Mouse (Mus musculus) midbrain, embryonic 14.5 days (tissue): ENCODE results near the gene Znhit3. TPM values are rescaled to one million over a fixed set of nuclear protein-coding genes. Genes with fewer than 3 reads are reported as not detected.

Experiments used
- ATAC-seq: fragments of 200-750 bp; cut with Nextera tagmentation; 2 replicates; pipeline ENCODE4 v1.8.0; 2017; ENCODE audit warnings: moderate number of reproducible peaks, moderate library complexity; ENCODE audit not compliant: low FRiP score, low TSS enrichment
- DNase-seq: peaks from one replicate; pipeline ENCODE4 v3.0.0-alpha.2; 2015
- H3K27ac ChIP-seq: fragments of 300-500 bp; sonication (generic); replicated peaks from 2 replicates; pipeline ENCODE4 v1.5.1; 2014; ENCODE audit warnings: mild to moderate bottlenecking, low read depth, low read length, moderate library complexity
- H3K27me3 ChIP-seq: fragments of 300-500 bp; sonication (generic); 2 replicates; pipeline ENCODE4 v1.6.1; 2014; ENCODE audit warnings: low read length, control low read depth, mixed read lengths; ENCODE audit not compliant: control insufficient read depth, insufficient read depth
- H3K36me3 ChIP-seq: fragments of 300-500 bp; sonication (generic); 2 replicates; pipeline ENCODE4 v1.6.1; 2014; ENCODE audit warnings: low read length, control low read depth; ENCODE audit not compliant: control insufficient read depth, insufficient read depth
- H3K4me1 ChIP-seq: fragments of 300-500 bp; sonication (generic); 2 replicates; pipeline ENCODE4 v1.6.1; 2014; ENCODE audit warnings: mild to moderate bottlenecking, antibody characterized with exemption, low read length, control low read depth; ENCODE audit not compliant: control insufficient read depth, insufficient read depth
- H3K4me2 ChIP-seq: fragments of 300-500 bp; sonication (generic); 2 replicates; pipeline ENCODE4 v1.6.1; 2014; ENCODE audit warnings: mild to moderate bottlenecking, low read length, moderate library complexity
- H3K4me3 ChIP-seq: fragments of 300-500 bp; sonication (generic); replicated peaks from 2 replicates; pipeline ENCODE4 v1.5.1; 2014; ENCODE audit warnings: low read depth, low read length
- H3K9ac ChIP-seq: fragments of 300-500 bp; sonication (generic); replicated peaks from 2 replicates; pipeline ENCODE4 v1.6.1; 2014; ENCODE audit warnings: mild to moderate bottlenecking, low read length, moderate library complexity
- H3K9me3 ChIP-seq: fragments of 300-500 bp; sonication (generic); 2 replicates; pipeline ENCODE4 v1.6.1; 2016; ENCODE audit warnings: low read length, control low read depth, mixed read lengths; ENCODE audit not compliant: control insufficient read depth
- WGBS: fragments of 180-500 bp; shearing (Covaris S2); extraction: QIAGEN DNeasy Blood & Tissue Kit; methylation state at CpG from one replicate; pipeline ENCODE4 v1.1.7; 2014; 5-methylcytosine and 5-hydroxymethylcytosine counted together
- microRNA-seq: library from miRNA; unstranded; fragments of <30 nt; microRNA quantifications from one replicate; pipeline ENCODE4, GENCODE M21; 2016
- polyA plus RNA-seq: library from polyadenylated mRNA; unstranded; fragments of >200 nt; fragmentation: Nextera tagmentation; extraction: Ambion mirVana; gene quantifications from 2 replicates; pipeline ENCODE4 v1.2.1, GENCODE M21; 2014

The Znhit3 gene
- polyA plus RNA-seq, 1 experiment from 2014 or later: 61.7 TPM

DNA sequence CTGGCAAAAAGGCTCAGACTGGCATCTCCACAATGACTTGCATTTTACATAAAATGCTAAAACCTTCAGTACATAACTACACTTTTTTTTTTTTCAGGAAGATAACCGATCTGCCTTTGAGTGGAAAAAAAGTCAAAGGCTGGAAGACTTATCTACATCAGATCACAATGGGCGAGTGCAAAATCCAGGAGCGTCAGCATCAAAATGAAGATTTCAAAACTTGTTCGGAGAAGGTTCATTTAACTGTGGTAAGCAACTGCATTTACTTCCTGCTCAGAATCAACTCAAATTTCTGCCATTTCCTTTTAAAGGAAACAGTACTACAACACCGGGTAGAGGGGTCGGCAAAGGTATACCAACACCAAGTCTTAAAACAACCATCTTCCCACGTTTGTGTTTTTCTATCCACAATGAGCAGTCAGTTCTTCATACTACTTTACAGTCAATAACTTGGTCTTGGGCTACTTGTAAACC lies 47.3 kb downstream of the Znhit3 start:
- Histone ChIP-seq H3K4me3 (peak overlapping the region; percentile 86), H3K4me1 (peaks cover 19% of the 10 kb centered on the region), H3K9me3 (no peaks in the 10 kb centered on the region), H3K36me3 (no peaks in the 10 kb centered on the region), H3K27me3 (no peaks in the 10 kb centered on the region), H3K9ac (peak overlapping the region; percentile 80), H3K27ac (no peak overlapping the region; the same call in 1 of the 2 replicates), H3K4me2 (peak overlapping the region; percentile 66)
- ATAC-seq (no peak), DNase-seq (no peak)
- 16% methylated on average over 7 of the region's 7 CpGs for WGBS

DNA sequence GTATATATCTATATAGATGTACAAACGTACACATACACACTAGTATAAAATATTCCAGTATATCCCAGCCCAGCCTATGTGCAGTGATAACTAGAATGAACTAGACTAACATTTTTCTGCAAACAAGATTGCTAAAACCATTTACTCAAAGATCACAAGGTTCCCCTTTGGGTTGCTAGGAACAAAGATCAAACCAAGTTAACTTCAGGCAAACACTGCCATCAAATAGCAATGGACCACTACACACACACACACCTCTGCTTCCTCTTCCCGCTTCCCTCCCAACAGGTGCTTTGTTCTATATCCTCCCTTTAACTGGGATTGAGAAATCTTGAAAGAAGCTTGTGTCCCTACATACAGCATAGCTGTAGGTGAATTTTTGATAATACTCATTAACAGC lies 48.6 kb downstream of the Znhit3 start:
- H3K9ac ChIP-seq: no peak overlapping the region
- H3K4me2 ChIP-seq: peak overlapping the region; percentile 32
- H3K27ac ChIP-seq: no peak overlapping the region
- peaks cover 19% of the 10 kb centered on the region for H3K4me1 ChIP-seq
- DNase-seq (no peak), ATAC-seq (no peak)
- H3K9me3 ChIP-seq: no peaks in the 10 kb centered on the region
- 93% methylated on average over 2 of the region's 2 CpGs for WGBS
- H3K27me3 ChIP-seq: no peaks in the 10 kb centered on the region
- 0 out of 2 replicates have a peak overlapping the region, but pooled peaks have one; percentile 8 for H3K4me3 ChIP-seq
- H3K36me3 ChIP-seq: peaks cover 2% of the 10 kb centered on the region; the same call in 1 of the 2 replicates

DNA sequence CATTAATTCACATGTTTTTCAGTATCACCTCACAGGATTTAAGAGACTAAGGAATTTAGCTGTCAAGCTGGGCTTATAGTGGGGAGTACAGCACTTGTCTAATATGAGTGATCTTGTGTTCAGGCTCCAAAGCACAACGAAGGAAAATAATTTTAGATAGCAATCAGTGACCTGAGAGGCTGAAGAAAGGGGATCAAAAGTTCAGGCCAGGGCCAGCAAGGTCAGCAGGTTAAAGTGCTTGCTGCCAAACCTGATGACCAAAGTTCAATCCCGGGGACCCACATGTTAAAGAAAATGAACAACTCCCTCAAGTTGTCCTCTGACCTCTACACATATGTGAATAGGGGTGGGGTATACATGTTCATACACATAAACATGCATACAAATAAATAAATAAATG lies 50.9 kb downstream of the Znhit3 start:
- Histone ChIP-seq H3K4me3 (no peak overlapping the region), H3K27me3 (no peaks in the 10 kb centered on the region), H3K4me1 (peaks cover 13% of the 10 kb centered on the region), H3K9me3 (no peaks in the 10 kb centered on the region), H3K9ac (no peak overlapping the region), H3K4me2 (no peak overlapping the region), H3K27ac (no peak overlapping the region), H3K36me3 (peaks cover 10% of the 10 kb centered on the region)
- no peak for DNase-seq
- 90% methylated on average over 2 of the region's 2 CpGs for WGBS
- no peak for ATAC-seq

Small RNA genes lying within 50 kb of the gene (microRNA-seq; reads per million reads assigned to microRNA genes)
- not detected for gene Gm23564

Other genes starting within 250 kb of the Znhit3 start
- gene Mrm1, start 96.9 kb downstream of the Znhit3 start, polyA plus RNA-seq: 8.5 and 11.9 TPM in 2 replicates
- gene Dhrs11, start 87.4 kb downstream of the Znhit3 start, polyA plus RNA-seq: 5.8 and 6.7 TPM in 2 replicates
- 69.3 and 71.9 TPM in 2 replicates for gene Ggnbp2, start 45.5 kb downstream of the Znhit3 start, polyA plus RNA-seq
- 5.4 and 6.2 TPM in 2 replicates for gene Myo19, start 36.2 kb downstream of the Znhit3 start, polyA plus RNA-seq
- gene Pigw, start 36.1 kb downstream of the Znhit3 start, polyA plus RNA-seq: 3.4 and 4.1 TPM in 2 replicates
- gene Car4, start 41.4 kb upstream of the Znhit3 start, polyA plus RNA-seq: 3.3 and 5.2 TPM in 2 replicates
- gene Usp32, start 223.8 kb upstream of the Znhit3 start, polyA plus RNA-seq: 17.9 and 19.9 TPM in 2 replicates